Mouse (Mus musculus): ENCODE data around the gene Chga. TPM values are rescaled to one million over a fixed set of nuclear protein-coding genes. Genes with fewer than 3 reads are reported as not detected.

Gene Chga
- polyA plus RNA-seq, 1 experiment from 2014 or later: 0.15 TPM

DNA sequence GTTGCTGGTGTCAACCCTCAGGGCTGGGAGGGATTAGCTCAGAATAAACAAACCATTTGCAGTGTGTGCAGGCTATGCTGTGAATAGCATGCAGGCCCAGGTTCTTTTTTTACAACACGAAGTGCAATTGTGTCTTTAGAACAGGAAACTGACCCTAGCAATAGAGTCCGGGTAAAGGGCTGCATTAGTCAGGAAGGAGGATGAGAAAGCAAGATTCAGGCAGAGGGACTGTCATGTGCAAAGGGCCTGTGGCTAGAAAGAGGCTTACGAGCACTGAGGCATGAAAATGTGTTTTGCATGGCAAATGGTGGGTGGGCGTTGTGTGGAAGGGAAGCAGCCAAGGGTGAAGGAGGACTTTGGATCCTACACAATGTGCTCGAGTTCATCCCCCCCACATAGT is 26.8 kb upstream of the Chga start:
- WGBS: 79% methylated on average over 5 of the region's 5 CpGs

DNA sequence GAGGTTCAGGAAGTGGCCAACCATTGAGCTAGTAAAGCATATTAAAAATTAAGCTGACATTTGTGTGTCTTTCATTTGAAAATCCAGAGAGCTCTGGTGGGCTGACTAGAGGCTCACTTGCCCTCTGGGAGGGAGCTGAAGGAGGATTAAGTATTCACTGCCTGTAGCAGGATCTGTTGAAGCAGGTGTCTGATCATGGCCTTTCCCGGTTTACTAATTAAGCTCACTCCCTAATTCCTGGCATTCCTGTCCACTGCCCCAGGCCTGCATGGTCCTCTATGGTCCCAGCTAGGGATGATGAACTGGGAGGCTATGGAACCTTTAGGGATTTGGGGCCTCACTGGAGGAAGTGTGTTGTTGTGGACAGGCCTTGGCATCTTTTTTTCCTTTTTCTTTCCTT is 19.0 kb upstream of the Chga start:
- H3K4me1 ChIP-seq: peaks cover 14% of the 10 kb centered on the region
- H3K36me3 ChIP-seq: no peaks in the 10 kb centered on the region
- H3K9me3 ChIP-seq (replicated peaks): no peaks in the 10 kb centered on the region
- no peak for DNase-seq (ENCODE audit: low spot score)
- no peak overlapping the region for H3K4me3 ChIP-seq
- WGBS: 56% methylated on average over 1 of the region's 1 CpGs
- peaks cover 28% of the 10 kb centered on the region for H3K27me3 ChIP-seq (ENCODE audit: low read depth, poor library complexity, severe bottlenecking)
- no peak overlapping the region for H3K27ac ChIP-seq

More for the DNA sequence above, 26.8 kb upstream of the Chga start:
- DNase-seq (ENCODE audit: low spot score): no peak
- Histone ChIP-seq H3K4me3 (no peak overlapping the region), H3K4me1 (no peaks in the 10 kb centered on the region), H3K27me3 (ENCODE audit: low read depth, poor library complexity, severe bottlenecking) (peaks cover 61% of the 10 kb centered on the region), H3K9me3 (replicated peaks) (no peaks in the 10 kb centered on the region), H3K27ac (no peak overlapping the region), H3K36me3 (no peaks in the 10 kb centered on the region)

DNA sequence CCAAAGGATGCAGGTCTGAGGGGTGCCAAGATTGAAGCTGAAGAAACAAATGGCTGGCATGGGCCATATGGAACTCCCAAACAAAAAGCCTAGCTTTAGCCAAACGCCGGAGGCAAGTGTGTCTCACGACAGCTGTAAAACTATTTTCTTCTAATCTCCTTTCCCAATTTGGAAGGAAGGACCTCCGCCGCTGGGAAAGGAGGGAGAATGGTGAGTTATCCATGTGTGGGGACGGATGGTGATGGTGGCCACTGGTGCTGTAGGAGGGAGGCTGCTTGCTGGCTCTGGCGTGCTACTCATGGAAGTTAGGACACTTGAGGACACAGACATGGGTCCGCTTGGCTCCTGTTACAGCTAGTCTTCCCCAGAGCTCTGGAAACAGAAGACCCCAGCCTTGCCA is 14.5 kb upstream of the Chga start:
- Histone ChIP-seq H3K4me1 (peaks cover 14% of the 10 kb centered on the region), H3K27ac (no peak overlapping the region), H3K9me3 (replicated peaks) (no peaks in the 10 kb centered on the region), H3K36me3 (no peaks in the 10 kb centered on the region), H3K27me3 (ENCODE audit: low read depth, poor library complexity, severe bottlenecking) (0 out of 2 replicates have a peak, but pooled peaks cover 5% of the 10 kb centered on the region), H3K4me3 (no peak overlapping the region)
- 51% methylated on average over 8 of the region's 8 CpGs for WGBS
- DNase-seq (ENCODE audit: low spot score): no peak

DNA sequence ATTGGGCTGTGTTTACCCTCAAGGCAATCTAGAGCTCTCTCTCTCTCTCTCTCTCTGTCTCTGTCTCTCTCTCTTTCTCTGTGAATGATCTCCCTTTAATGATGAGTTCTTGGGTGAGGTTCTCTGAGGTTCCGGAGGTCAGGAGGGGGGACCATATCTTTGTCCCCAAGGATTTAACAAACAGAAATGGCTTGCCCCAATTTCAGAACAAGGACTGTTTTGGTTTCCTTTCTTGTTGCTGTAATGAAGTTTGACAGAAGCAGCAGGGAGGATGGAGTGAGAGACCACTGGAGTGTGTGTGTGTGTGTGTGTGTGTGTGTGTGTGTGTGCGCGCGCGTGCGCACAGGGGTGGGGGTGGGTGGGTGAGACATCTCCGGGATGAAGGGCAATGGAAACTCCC is 13.6 kb upstream of the Chga start:
- Histone ChIP-seq H3K4me1 (peaks cover 14% of the 10 kb centered on the region), H3K27ac (no peak overlapping the region), H3K27me3 (ENCODE audit: low read depth, poor library complexity, severe bottlenecking) (0 out of 2 replicates have a peak, but pooled peaks cover 5% of the 10 kb centered on the region), H3K36me3 (no peaks in the 10 kb centered on the region), H3K4me3 (no peak overlapping the region), H3K9me3 (replicated peaks) (no peaks in the 10 kb centered on the region)
- no peak for DNase-seq (ENCODE audit: low spot score)
- 95% methylated on average over 7 of the region's 7 CpGs for WGBS

DNA sequence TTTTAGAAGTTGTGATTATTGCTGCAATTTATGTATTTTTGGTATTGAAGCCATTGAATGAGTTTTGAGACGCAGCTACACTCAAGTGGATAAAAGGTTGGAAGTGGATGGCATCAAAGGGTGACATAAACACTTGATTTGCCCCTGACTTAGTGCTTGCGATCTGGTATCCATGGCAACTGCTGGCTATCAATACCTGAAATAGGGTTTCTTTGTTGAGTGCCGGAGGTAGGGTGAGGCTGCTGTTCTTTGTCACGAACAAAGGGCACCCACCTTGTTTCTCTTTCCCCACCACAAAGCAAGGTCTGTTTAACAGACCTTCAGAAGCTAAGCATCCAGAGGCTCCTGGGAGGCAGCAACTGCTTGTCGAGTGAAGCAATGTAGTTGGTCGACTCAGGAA is 9.6 kb upstream of the Chga start:
- Histone ChIP-seq H3K36me3 (no peaks in the 10 kb centered on the region), H3K4me3 (no peak overlapping the region), H3K9me3 (replicated peaks) (no peaks in the 10 kb centered on the region), H3K27ac (no peak overlapping the region), H3K4me1 (no peaks in the 10 kb centered on the region), H3K27me3 (ENCODE audit: low read depth, poor library complexity, severe bottlenecking) (0 out of 2 replicates have a peak, but pooled peaks cover 8% of the 10 kb centered on the region)
- no peak for DNase-seq (ENCODE audit: low spot score)
- WGBS: 78% methylated on average over 6 of the region's 6 CpGs

DNA sequence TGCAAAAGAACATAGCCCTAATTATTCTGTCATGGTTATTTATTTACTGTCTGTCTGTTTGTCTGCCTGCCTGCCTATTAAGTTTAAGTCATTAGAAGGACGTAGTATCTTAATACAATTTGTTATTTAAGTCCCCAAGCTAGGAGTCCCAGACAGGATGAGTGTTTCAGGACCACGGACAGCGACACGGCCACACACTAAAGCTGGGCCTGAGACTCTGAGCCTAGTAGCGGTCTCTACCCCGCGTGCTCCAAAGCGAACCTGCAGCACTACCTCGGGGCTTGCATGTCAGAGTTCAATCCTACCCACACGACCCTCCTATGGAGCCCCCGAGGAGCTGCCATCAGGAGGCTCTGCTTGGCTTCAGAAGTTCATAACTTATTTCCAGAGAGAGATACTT is 4.2 kb upstream of the Chga start:
- WGBS: 6% methylated on average over 11 of the region's 11 CpGs
- peaks cover 48% of the 10 kb centered on the region for H3K27me3 ChIP-seq (ENCODE audit: low read depth, poor library complexity, severe bottlenecking)

DNA sequence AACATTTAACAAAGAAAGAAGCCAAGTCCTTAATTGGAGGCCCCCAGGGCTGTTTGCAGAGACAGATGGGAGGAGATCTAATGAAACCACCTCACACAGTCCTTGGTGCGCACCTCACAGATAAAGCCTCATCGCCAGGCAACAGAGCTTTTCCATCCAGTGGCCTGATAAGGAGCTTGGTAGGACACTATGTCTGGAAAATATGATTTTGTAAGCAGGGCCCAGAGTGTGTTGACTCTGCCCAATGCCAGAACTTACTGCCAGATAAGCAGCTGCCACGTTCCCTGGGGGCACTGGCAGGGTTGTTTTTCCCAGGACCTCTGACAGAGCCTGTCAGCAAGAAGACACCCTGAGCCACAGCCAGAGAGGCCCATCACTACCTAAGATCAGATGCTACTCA is 3.6 kb upstream of the Chga start:
- Histone ChIP-seq H3K4me1 (peaks cover 9% of the 10 kb centered on the region), H3K4me3 (no peak overlapping the region), H3K27ac (no peak overlapping the region), H3K27me3 (ENCODE audit: low read depth, poor library complexity, severe bottlenecking) (peaks cover 55% of the 10 kb centered on the region), H3K9me3 (replicated peaks) (no peaks in the 10 kb centered on the region), H3K36me3 (no peaks in the 10 kb centered on the region)
- DNase-seq (ENCODE audit: low spot score): no peak
- WGBS: 85% methylated on average over 3 of the region's 3 CpGs

More for the DNA sequence above, 4.2 kb upstream of the Chga start:
- DNase-seq (ENCODE audit: low spot score): peak; percentile 96
- Histone ChIP-seq H3K4me3 (no peak overlapping the region), H3K36me3 (no peaks in the 10 kb centered on the region), H3K4me1 (peaks cover 9% of the 10 kb centered on the region), H3K9me3 (replicated peaks) (no peaks in the 10 kb centered on the region), H3K27ac (no peak overlapping the region)

DNA sequence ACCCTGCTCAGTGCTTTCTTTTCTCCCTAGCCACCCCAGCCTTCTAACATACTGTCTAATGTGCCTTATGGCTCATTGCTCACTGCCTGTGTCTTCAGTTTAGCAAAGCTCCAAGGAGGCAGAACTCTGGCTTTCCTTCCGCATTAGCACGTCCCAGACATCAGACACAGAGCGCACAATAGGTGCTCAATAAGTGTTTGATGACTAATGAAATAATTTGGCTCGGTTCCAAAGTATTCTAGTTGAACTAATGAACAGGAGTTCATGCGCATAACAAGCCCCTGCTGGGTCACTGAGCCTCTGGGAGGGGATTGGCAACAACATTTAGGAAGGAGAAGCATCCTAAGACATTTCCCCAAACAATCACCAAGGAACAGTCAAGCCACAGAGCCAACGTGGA is 2.8 kb upstream of the Chga start:
- 81% methylated on average over 6 of the region's 6 CpGs for WGBS
- Histone ChIP-seq H3K4me1 (peaks cover 9% of the 10 kb centered on the region), H3K27ac (no peak overlapping the region), H3K9me3 (replicated peaks) (no peaks in the 10 kb centered on the region), H3K27me3 (ENCODE audit: low read depth, poor library complexity, severe bottlenecking) (peaks cover 52% of the 10 kb centered on the region), H3K4me3 (no peak overlapping the region), H3K36me3 (no peaks in the 10 kb centered on the region)
- no peak for DNase-seq (ENCODE audit: low spot score)

DNA sequence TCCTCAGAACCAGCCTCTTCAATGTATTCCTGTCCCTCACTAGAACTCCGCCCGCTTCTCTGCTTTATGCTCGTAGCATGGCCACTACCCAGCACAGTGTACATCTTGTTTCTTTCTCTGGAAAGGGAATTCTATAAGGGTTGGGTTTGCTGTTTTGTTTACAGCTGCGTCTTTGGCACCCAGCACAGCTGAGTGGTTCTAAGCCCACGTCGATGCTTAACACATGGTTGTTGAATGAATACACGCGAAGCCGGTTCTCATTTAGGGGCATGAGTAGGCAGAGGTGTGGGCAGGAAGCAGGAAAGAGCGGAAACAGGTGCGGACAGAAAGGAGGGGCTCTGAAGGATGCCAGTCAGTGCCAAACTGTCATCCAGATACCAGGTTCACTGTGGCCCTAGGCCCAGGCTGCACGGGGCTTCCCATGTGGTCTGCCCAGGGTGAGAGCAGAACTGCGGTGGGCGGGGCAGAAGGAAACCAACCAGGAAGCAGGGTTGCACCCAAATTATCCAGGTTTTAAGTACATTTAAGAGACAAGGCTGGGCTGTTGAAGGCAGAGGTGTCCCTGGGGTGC is 979 bp upstream of the Chga start:
- no peak for DNase-seq (ENCODE audit: low spot score)
- Histone ChIP-seq H3K27ac (no peak overlapping the region), H3K36me3 (no peaks in the 10 kb centered on the region), H3K9me3 (replicated peaks) (no peaks in the 10 kb centered on the region), H3K4me1 (peaks cover 9% of the 10 kb centered on the region), H3K27me3 (ENCODE audit: low read depth, poor library complexity, severe bottlenecking) (peaks cover 52% of the 10 kb centered on the region), H3K4me3 (no peak overlapping the region)
- WGBS: 74% methylated on average over 14 of the region's 14 CpGs

DNA sequence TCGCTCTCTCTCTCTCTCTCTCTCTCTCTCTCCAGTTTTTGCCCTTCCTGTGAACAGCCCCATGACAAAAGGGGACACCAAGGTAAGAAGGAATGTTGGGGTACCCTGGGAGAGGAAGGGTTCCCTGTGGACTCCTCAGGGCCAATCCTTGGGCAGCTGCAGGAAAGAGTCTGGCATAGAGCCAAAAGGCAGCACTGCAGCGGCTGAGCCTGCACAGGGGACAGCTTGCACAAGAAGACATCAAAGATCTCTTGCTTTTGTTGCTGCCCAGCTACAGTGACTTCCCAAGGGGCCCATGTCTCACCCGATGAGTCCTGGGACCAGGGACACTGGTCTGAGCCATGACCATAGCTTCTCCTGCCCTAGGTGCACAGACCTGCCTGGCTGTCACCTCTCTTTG is 1.1 kb downstream of the Chga start:
- Histone ChIP-seq H3K36me3 (no peaks in the 10 kb centered on the region), H3K27me3 (ENCODE audit: low read depth, poor library complexity, severe bottlenecking) (peaks cover 50% of the 10 kb centered on the region), H3K4me1 (peaks cover 9% of the 10 kb centered on the region), H3K27ac (no peak overlapping the region), H3K4me3 (no peak overlapping the region), H3K9me3 (replicated peaks) (no peaks in the 10 kb centered on the region)
- no peak for DNase-seq (ENCODE audit: low spot score)
- WGBS: 89% methylated on average over 3 of the region's 3 CpGs

DNA sequence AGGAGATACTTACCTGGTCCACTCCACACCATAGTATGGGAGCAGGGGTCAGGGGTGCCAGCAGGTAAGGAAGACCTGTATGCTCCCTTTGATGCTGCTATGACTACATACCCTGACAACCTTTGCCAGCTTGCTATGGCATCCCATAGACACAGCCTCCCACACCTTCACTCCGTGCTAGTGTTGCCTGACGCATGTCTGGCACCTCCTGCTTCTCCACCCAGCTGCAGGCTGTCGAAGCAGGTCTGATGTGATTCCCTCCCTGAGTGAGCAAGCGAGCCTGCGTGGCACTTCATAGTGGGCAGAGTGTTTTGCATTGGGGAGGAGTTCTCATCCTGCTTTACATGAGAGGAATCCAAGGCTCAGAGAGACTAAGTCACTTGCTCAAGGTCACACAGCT is 2.6 kb downstream of the Chga start:
- Histone ChIP-seq H3K9me3 (replicated peaks) (no peaks in the 10 kb centered on the region), H3K4me1 (peaks cover 9% of the 10 kb centered on the region), H3K27me3 (ENCODE audit: low read depth, poor library complexity, severe bottlenecking) (peaks cover 34% of the 10 kb centered on the region), H3K27ac (no peak overlapping the region), H3K36me3 (no peaks in the 10 kb centered on the region), H3K4me3 (no peak overlapping the region)
- WGBS: 82% methylated on average over 5 of the region's 5 CpGs
- no peak for DNase-seq (ENCODE audit: low spot score)

DNA sequence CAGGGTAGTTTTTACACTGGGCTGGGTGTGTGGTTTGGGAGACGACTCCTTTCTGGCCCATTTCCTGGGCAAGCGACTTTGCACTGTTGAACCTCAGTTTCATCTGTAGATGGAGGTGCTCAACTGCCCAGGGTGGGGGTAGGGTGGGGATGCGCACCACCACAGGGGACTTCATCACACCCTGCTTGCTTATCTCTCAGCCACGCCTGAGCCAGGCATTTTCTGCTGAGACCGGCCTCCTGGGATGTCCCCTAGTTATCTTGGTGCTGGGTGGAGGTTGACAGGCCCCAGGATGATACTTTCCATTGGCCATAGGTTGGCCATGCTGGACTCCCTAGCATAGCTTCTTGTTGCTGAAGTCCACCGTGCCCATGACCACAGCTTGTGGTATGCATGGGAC is 10.3 kb downstream of the Chga start:
- Histone ChIP-seq H3K4me3 (no peak overlapping the region), H3K27me3 (ENCODE audit: low read depth, poor library complexity, severe bottlenecking) (no peaks in the 10 kb centered on the region), H3K27ac (no peak overlapping the region), H3K4me1 (peaks cover 16% of the 10 kb centered on the region; the same call in 1 of the 2 replicates), H3K9me3 (replicated peaks) (no peaks in the 10 kb centered on the region), H3K36me3 (0 out of 2 replicates have a peak, but pooled peaks cover 3% of the 10 kb centered on the region)
- no peak for DNase-seq (ENCODE audit: low spot score)
- WGBS: 76% methylated on average over 6 of the region's 6 CpGs

DNA sequence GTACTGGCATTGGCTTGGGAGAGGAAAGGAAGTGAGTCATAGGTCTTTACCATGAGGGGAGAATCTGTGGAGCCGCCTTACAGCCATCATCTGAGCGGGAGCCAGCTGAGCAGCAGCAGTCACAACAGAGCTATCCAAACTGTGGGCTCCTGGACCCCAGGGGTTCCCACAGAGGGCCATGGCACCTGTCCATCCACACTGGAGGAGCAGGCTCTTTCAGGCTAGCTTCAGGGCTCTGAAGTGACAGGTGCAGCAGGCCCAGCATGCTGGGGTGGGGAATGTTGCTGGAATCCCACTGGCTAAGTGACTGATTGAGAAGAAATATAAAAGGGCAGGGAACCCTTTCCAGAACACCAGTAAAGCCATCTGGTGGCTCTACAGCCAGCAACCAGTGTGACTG is 12.2 kb downstream of the Chga start:
- 84% methylated on average over 2 of the region's 2 CpGs for WGBS
- Histone ChIP-seq H3K27me3 (ENCODE audit: low read depth, poor library complexity, severe bottlenecking) (no peaks in the 10 kb centered on the region), H3K4me1 (peaks cover 16% of the 10 kb centered on the region; the same call in 1 of the 2 replicates), H3K4me3 (no peak overlapping the region), H3K27ac (no peak overlapping the region), H3K36me3 (0 out of 2 replicates have a peak, but pooled peaks cover 3% of the 10 kb centered on the region), H3K9me3 (replicated peaks) (no peaks in the 10 kb centered on the region)
- DNase-seq (ENCODE audit: low spot score): no peak

DNA sequence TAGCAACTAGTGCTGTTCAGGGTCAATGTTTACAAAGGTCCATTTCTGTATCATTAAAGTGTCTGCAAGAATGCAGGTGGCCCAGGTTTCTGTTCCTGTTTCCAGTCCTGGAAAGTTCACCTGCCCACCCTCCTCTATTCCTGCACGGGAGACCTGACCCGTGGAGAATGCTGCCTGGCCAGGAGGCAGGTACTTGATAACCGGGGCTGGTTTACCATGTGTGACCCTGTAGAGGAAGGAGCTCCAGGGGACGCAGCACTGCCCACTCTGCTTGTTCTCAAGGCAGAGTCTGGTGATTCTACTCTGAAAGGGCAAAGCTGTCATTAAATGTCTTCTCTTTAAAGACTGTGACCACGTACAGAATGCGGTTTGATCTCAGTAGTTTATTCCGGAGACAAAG is 13.4 kb downstream of the Chga start:
- no peak for DNase-seq (ENCODE audit: low spot score)
- no peak overlapping the region for H3K27ac ChIP-seq
- H3K27me3 ChIP-seq (ENCODE audit: low read depth, poor library complexity, severe bottlenecking): no peaks in the 10 kb centered on the region
- WGBS: 76% methylated on average over 7 of the region's 7 CpGs
- H3K4me1 ChIP-seq: peaks cover 19% of the 10 kb centered on the region
- H3K9me3 ChIP-seq (replicated peaks): no peaks in the 10 kb centered on the region
- 0 out of 2 replicates have a peak, but pooled peaks cover 5% of the 10 kb centered on the region for H3K36me3 ChIP-seq
- H3K4me3 ChIP-seq: no peak overlapping the region

All from limb, embryonic 10.5 days (tissue).